Mouse (Mus musculus): ENCODE results near the gene Palm3. TPM values are rescaled to one million over a fixed set of nuclear protein-coding genes. Genes with fewer than 3 reads are reported as not detected.
"Not testable (repeated sequence)": the region's sequence is repeated elsewhere in the genome, so short reads cannot be mapped to it uniquely, and the experiment has no call there.

The Palm3 gene
- polyA plus RNA-seq, 1 experiment from 2014 or later, result 1.2 TPM

GRCm38 (mm10) chr8:84001281-84002000 lies 19.8 kb upstream of the Palm3 start, which contains the start of gene 1700067K01Rik:
Gene 1700067K01Rik, plus strand, starts transcription at chr8:84001502.
- Histone ChIP-seq H3K4me2 (peak within 1 kb of the TSS; percentile 34), H3K4me1 (replicated peaks; ENCODE audit: control insufficient read depth, insufficient read depth, low read length) (peaks cover 22% of the 10 kb centered on the region), H3K9me3 (ENCODE audit: control insufficient read depth, low read length) (no peaks in the 10 kb centered on the region), H3K4me3 (ENCODE audit: low read depth, low read length) (0 out of 2 replicates have a peak within 1 kb of the TSS, but pooled peaks have one; percentile 12), H3K36me3 (ENCODE audit: control insufficient read depth, insufficient read depth, low read length) (peaks cover 18% of the 10 kb centered on the region), H3K9ac (ENCODE audit: low read depth, low read length) (no peak within 1 kb of the TSS; the same call in 1 of the 2 replicates), H3K27ac (ENCODE audit: low read depth, low read length) (no peak within 1 kb of the TSS), H3K27me3 (replicated peaks; ENCODE audit: control insufficient read depth, insufficient read depth, low read length) (0 out of 2 replicates have a peak, but pooled peaks cover 2% of the 10 kb centered on the region)
- WGBS, result 57% methylated on average over 61 of the region's 61 CpGs
- DNase-seq (ENCODE audit: low spot score) (no peak), ATAC-seq (replicated peaks; ENCODE audit: low FRiP score) (no peak)

- Histone ChIP-seq H3K9me3 (ENCODE audit: control insufficient read depth, low read length) (no peaks in the 10 kb centered on the region), H3K4me2 (no peak overlapping the region), H3K4me3 (ENCODE audit: low read depth, low read length) (no peak overlapping the region), H3K27ac (ENCODE audit: low read depth, low read length) (no peak overlapping the region), H3K36me3 (ENCODE audit: control insufficient read depth, insufficient read depth, low read length) (peaks cover 18% of the 10 kb centered on the region), H3K9ac (ENCODE audit: low read depth, low read length) (no peak overlapping the region), H3K4me1 (replicated peaks; ENCODE audit: control insufficient read depth, insufficient read depth, low read length) (peaks cover 22% of the 10 kb centered on the region), H3K27me3 (replicated peaks; ENCODE audit: control insufficient read depth, insufficient read depth, low read length) (0 out of 2 replicates have a peak, but pooled peaks cover 2% of the 10 kb centered on the region)
- WGBS, result 64% methylated on average over 12 of the region's 12 CpGs
- DNase-seq (ENCODE audit: low spot score), result no peak
- ATAC-seq (replicated peaks; ENCODE audit: low FRiP score), result no peak
Measured at GRCm38 (mm10) chr8:84002957-84003611, 18.2 kb upstream of the Palm3 start.

- Histone ChIP-seq H3K9ac (ENCODE audit: low read depth, low read length) (peak overlapping the region; percentile 71), H3K27me3 (replicated peaks; ENCODE audit: control insufficient read depth, insufficient read depth, low read length) (0 out of 2 replicates have a peak, but pooled peaks cover 2% of the 10 kb centered on the region), H3K27ac (ENCODE audit: low read depth, low read length) (no peak overlapping the region), H3K4me2 (peak overlapping the region; percentile 92), H3K9me3 (ENCODE audit: control insufficient read depth, low read length) (no peaks in the 10 kb centered on the region), H3K4me1 (replicated peaks; ENCODE audit: control insufficient read depth, insufficient read depth, low read length) (peaks cover 21% of the 10 kb centered on the region), H3K36me3 (ENCODE audit: control insufficient read depth, insufficient read depth, low read length) (peaks cover 18% of the 10 kb centered on the region), H3K4me3 (ENCODE audit: low read depth, low read length) (no peak overlapping the region; the same call in 1 of the 2 replicates)
- no peak for ATAC-seq (replicated peaks; ENCODE audit: low FRiP score)
- DNase-seq (ENCODE audit: low spot score), result no peak
- WGBS, result 77% methylated on average over 6 of the region's 6 CpGs
Measured at GRCm38 (mm10) chr8:84003612-84004246, 17.5 kb upstream of the Palm3 start.

- Histone ChIP-seq H3K36me3 (ENCODE audit: control insufficient read depth, insufficient read depth, low read length) (peaks cover 17% of the 10 kb centered on the region), H3K4me3 (ENCODE audit: low read depth, low read length) (peak overlapping the region; percentile 59), H3K27me3 (replicated peaks; ENCODE audit: control insufficient read depth, insufficient read depth, low read length) (peaks cover 4% of the 10 kb centered on the region), H3K4me2 (peak overlapping the region; percentile 92), H3K4me1 (replicated peaks; ENCODE audit: control insufficient read depth, insufficient read depth, low read length) (peaks cover 14% of the 10 kb centered on the region), H3K9ac (ENCODE audit: low read depth, low read length) (peak overlapping the region; percentile 71), H3K9me3 (ENCODE audit: control insufficient read depth, low read length) (no peaks in the 10 kb centered on the region), H3K27ac (ENCODE audit: low read depth, low read length) (peak overlapping the region; percentile 88)
- 3% methylated on average over 30 of the region's 30 CpGs for WGBS
- ATAC-seq (replicated peaks; ENCODE audit: low FRiP score) (peak; percentile 88), DNase-seq (ENCODE audit: low spot score) (peak; percentile 91)
Measured at GRCm38 (mm10) chr8:84004533-84005201, 16.6 kb upstream of the Palm3 start.

- not testable (repeated sequence) for DNase-seq (ENCODE audit: low spot score); ATAC-seq (replicated peaks; ENCODE audit: low FRiP score); H3K9me3 ChIP-seq (ENCODE audit: control insufficient read depth, low read length); H3K36me3 ChIP-seq (ENCODE audit: control insufficient read depth, insufficient read depth, low read length); H3K4me2 ChIP-seq; H3K9ac ChIP-seq (ENCODE audit: low read depth, low read length); H3K4me3 ChIP-seq (ENCODE audit: low read depth, low read length); H3K27ac ChIP-seq (ENCODE audit: low read depth, low read length)
- 91% methylated on average over 7 of the region's 7 CpGs for WGBS
- H3K4me1 ChIP-seq (replicated peaks; ENCODE audit: control insufficient read depth, insufficient read depth, low read length), result peaks cover 14% of the 10 kb centered on the region
- peaks cover 13% of the 10 kb centered on the region for H3K27me3 ChIP-seq (replicated peaks; ENCODE audit: control insufficient read depth, insufficient read depth, low read length)
Measured at GRCm38 (mm10) chr8:84005502-84005901, 15.8 kb upstream of the Palm3 start.

- H3K27ac ChIP-seq (ENCODE audit: low read depth, low read length), result no peak overlapping the region
Measured at GRCm38 (mm10) chr8:84008362-84008761, 12.9 kb upstream of the Palm3 start.

GRCm38 (mm10) chr8:84009876-84010275 lies 11.4 kb upstream of the Palm3 start:
- under 1% methylated on average over 11 of the region's 11 CpGs for WGBS
- Histone ChIP-seq H3K9ac (ENCODE audit: low read depth, low read length) (no peak overlapping the region), H3K36me3 (ENCODE audit: control insufficient read depth, insufficient read depth, low read length) (no peaks in the 10 kb centered on the region), H3K4me2 (no peak overlapping the region), H3K27ac (ENCODE audit: low read depth, low read length) (no peak overlapping the region), H3K9me3 (ENCODE audit: control insufficient read depth, low read length) (no peaks in the 10 kb centered on the region), H3K4me1 (replicated peaks; ENCODE audit: control insufficient read depth, insufficient read depth, low read length) (peaks cover 11% of the 10 kb centered on the region), H3K27me3 (replicated peaks; ENCODE audit: control insufficient read depth, insufficient read depth, low read length) (peaks cover 46% of the 10 kb centered on the region), H3K4me3 (ENCODE audit: low read depth, low read length) (0 out of 2 replicates have a peak overlapping the region, but pooled peaks have one; percentile 6)
- ATAC-seq (replicated peaks; ENCODE audit: low FRiP score), result peak; percentile 60
- peak; percentile 81 for DNase-seq (ENCODE audit: low spot score)

More at GRCm38 (mm10) chr8:84008362-84008761, 12.9 kb upstream of the Palm3 start:
- Histone ChIP-seq H3K9me3 (ENCODE audit: control insufficient read depth, low read length) (no peaks in the 10 kb centered on the region), H3K9ac (ENCODE audit: low read depth, low read length) (no peak overlapping the region), H3K27me3 (replicated peaks; ENCODE audit: control insufficient read depth, insufficient read depth, low read length) (peaks cover 39% of the 10 kb centered on the region), H3K36me3 (ENCODE audit: control insufficient read depth, insufficient read depth, low read length) (no peaks in the 10 kb centered on the region), H3K4me2 (no peak overlapping the region), H3K4me1 (replicated peaks; ENCODE audit: control insufficient read depth, insufficient read depth, low read length) (peaks cover 16% of the 10 kb centered on the region), H3K4me3 (ENCODE audit: low read depth, low read length) (no peak overlapping the region)
- WGBS, result 35% methylated on average over 7 of the region's 7 CpGs
- ATAC-seq (replicated peaks; ENCODE audit: low FRiP score) (no peak), DNase-seq (ENCODE audit: low spot score) (no peak)

Data from liver, embryonic 11.5 days (tissue).